Mouse (Mus musculus): ENCODE measurements around the gene Fn1. TPM values are rescaled to one million over a fixed set of nuclear protein-coding genes. Genes with fewer than 3 reads are reported as not detected.

Fn1 gene
- polyA plus RNA-seq, 2 experiments, result 78.8 to 99.5 TPM

DNA sequence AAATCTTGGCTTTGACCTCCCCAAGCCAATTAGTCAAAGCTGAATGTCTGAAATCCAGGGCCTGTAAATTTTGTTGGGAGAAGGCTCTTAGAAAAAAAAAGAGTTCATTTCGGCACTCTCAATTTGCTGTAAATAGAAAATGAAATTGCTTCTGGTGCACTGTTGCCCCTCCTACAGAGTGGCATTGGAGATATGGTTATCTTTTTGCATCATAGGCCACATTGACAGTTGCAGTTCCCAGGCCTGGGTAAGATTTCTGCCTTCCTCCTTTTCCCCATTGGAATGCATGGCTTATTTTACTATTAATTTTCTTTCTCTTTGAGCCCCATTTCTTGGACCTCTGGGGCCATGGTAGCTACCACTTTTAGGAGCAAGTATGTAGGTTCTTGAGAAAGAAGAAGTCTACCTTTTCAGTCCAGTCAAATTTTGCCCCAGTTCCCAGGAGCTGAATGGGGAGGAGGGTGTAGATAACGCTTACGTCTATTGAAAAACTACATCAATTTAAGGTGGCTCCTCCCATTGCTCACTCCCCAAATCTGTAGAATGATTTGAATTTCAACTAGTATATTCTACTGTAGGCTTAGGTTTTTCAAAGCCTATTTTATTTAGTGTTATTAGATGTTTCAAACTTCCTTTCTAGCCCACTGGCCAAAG lies 35.4 kb upstream of the Fn1 start:
- Histone ChIP-seq H3K9ac (replicated peaks) (no peak overlapping the region), H3K4me3 (ENCODE audit: insufficient read depth in 1 of 2, low read depth in 2 of 2, low read length in 2 of 2) (no peak overlapping the region), H3K4me2 (ENCODE audit: low read depth) (peak overlapping the region; percentile 37), H3K27me3 (ENCODE audit: control insufficient read depth, insufficient read depth, low read length) (no peaks in the 10 kb centered on the region), H3K36me3 (replicated peaks; ENCODE audit: control insufficient read depth, insufficient read depth, low read depth) (no peaks in the 10 kb centered on the region), H3K4me1 (replicated peaks; ENCODE audit: control insufficient read depth in 2 of 2, insufficient read depth in 2 of 2, low read length in 1 of 2) (peaks cover 16 to 22% of the 10 kb centered on the region in 2 experiments; a peak in 3 of 4 replicates), H3K9me3 (ENCODE audit: control insufficient read depth, low read length) (no peaks in the 10 kb centered on the region), H3K27ac (no peak overlapping the region)
- DNase-seq (ENCODE audit: low read depth in 3 of 3, low spot score in 3 of 3), result no peak
- TF ChIP-seq CTCF (IDR thresholded peaks at IDR 0.05; ENCODE audit: low read depth) (no peak), EP300 (IDR thresholded peaks at IDR 0.05; ENCODE audit: low read depth) (peak; percentile 76)
- peak; percentile 77 for ATAC-seq (ENCODE audit: insufficient read depth)
- 30% methylated on average over 3 of the region's 3 CpGs for WGBS (ENCODE audit: insufficient replicate concordance)

- no peaks in the 10 kb centered on the region for H3K9me3 ChIP-seq (ENCODE audit: control insufficient read depth, low read length)
- H3K27me3 ChIP-seq (ENCODE audit: control insufficient read depth, insufficient read depth, low read length), result no peaks in the 10 kb centered on the region
- no peak overlapping the region for H3K4me2 ChIP-seq (ENCODE audit: low read depth)
- H3K36me3 ChIP-seq (replicated peaks; ENCODE audit: control insufficient read depth, insufficient read depth, low read depth), result no peaks in the 10 kb centered on the region
- H3K4me3 ChIP-seq (ENCODE audit: insufficient read depth in 1 of 2, low read depth in 2 of 2, low read length in 2 of 2), result no peak overlapping the region
- no peak overlapping the region for H3K27ac ChIP-seq
- no peak for TF ChIP-seq EP300 (IDR thresholded peaks at IDR 0.05; ENCODE audit: low read depth)
- no peak for TF ChIP-seq CTCF (IDR thresholded peaks at IDR 0.05; ENCODE audit: low read depth)
- DNase-seq (ENCODE audit: low read depth in 3 of 3, low spot score in 3 of 3) (no peak), ATAC-seq (ENCODE audit: insufficient read depth) (no peak)
- no peak overlapping the region for H3K9ac ChIP-seq (replicated peaks)
- WGBS (ENCODE audit: insufficient replicate concordance), result 68% methylated on average over 5 of the region's 5 CpGs
- peaks cover 18 to 23% of the 10 kb centered on the region in 2 experiments; a peak in 3 of 4 replicates for H3K4me1 ChIP-seq (replicated peaks; ENCODE audit: control insufficient read depth in 2 of 2, insufficient read depth in 2 of 2, low read length in 1 of 2)
Observed at GRCm38 (mm10) chr1:71686791-71687190, 33.8 kb upstream of the Fn1 start.

GRCm38 (mm10) chr1:71683736-71684135 lies 30.7 kb upstream of the Fn1 start:
- H3K9ac ChIP-seq (replicated peaks), result no peak overlapping the region
- H3K9me3 ChIP-seq (ENCODE audit: control insufficient read depth, low read length), result no peaks in the 10 kb centered on the region
- no peak overlapping the region for H3K4me2 ChIP-seq (ENCODE audit: low read depth)
- peaks cover 20 to 29% of the 10 kb centered on the region in 2 experiments; a peak in 3 of 4 replicates for H3K4me1 ChIP-seq (replicated peaks; ENCODE audit: control insufficient read depth in 2 of 2, insufficient read depth in 2 of 2, low read length in 1 of 2)
- no peak for DNase-seq (ENCODE audit: low read depth in 3 of 3, low spot score in 3 of 3)
- no peak overlapping the region for H3K27ac ChIP-seq
- TF ChIP-seq EP300 (IDR thresholded peaks at IDR 0.05; ENCODE audit: low read depth) (no peak), CTCF (IDR thresholded peaks at IDR 0.05; ENCODE audit: low read depth) (no peak)
- ATAC-seq (ENCODE audit: insufficient read depth), result no peak
- WGBS (ENCODE audit: insufficient replicate concordance), result 31% methylated on average over 6 of the region's 6 CpGs
- H3K4me3 ChIP-seq (ENCODE audit: insufficient read depth in 1 of 2, low read depth in 2 of 2, low read length in 2 of 2), result no peak overlapping the region
- no peaks in the 10 kb centered on the region for H3K36me3 ChIP-seq (replicated peaks; ENCODE audit: control insufficient read depth, insufficient read depth, low read depth)
- no peaks in the 10 kb centered on the region for H3K27me3 ChIP-seq (ENCODE audit: control insufficient read depth, insufficient read depth, low read length)

GRCm38 (mm10) chr1:71682194-71682715 lies 29.3 kb upstream of the Fn1 start:
- Histone ChIP-seq H3K27me3 (ENCODE audit: control insufficient read depth, insufficient read depth, low read length) (no peaks in the 10 kb centered on the region), H3K27ac (no peak overlapping the region), H3K4me2 (ENCODE audit: low read depth) (no peak overlapping the region), H3K9ac (replicated peaks) (no peak overlapping the region), H3K9me3 (ENCODE audit: control insufficient read depth, low read length) (no peaks in the 10 kb centered on the region), H3K36me3 (replicated peaks; ENCODE audit: control insufficient read depth, insufficient read depth, low read depth) (no peaks in the 10 kb centered on the region), H3K4me1 (replicated peaks; ENCODE audit: control insufficient read depth in 2 of 2, insufficient read depth in 2 of 2, low read length in 1 of 2) (peaks cover 10 to 17% of the 10 kb centered on the region in 2 experiments; a peak in 3 of 4 replicates), H3K4me3 (ENCODE audit: insufficient read depth in 1 of 2, low read depth in 2 of 2, low read length in 2 of 2) (no peak overlapping the region)
- no peak for ATAC-seq (ENCODE audit: insufficient read depth)
- WGBS (ENCODE audit: insufficient replicate concordance), result 53% methylated on average over 5 of the region's 5 CpGs
- DNase-seq (ENCODE audit: low read depth in 3 of 3, low spot score in 3 of 3), result no peak
- TF ChIP-seq EP300 (IDR thresholded peaks at IDR 0.05; ENCODE audit: low read depth) (no peak), CTCF (IDR thresholded peaks at IDR 0.05; ENCODE audit: low read depth) (no peak)

- Histone ChIP-seq H3K9me3 (ENCODE audit: control insufficient read depth, low read length) (no peaks in the 10 kb centered on the region), H3K4me3 (ENCODE audit: insufficient read depth in 1 of 2, low read depth in 2 of 2, low read length in 2 of 2) (no peak overlapping the region), H3K4me1 (replicated peaks; ENCODE audit: control insufficient read depth in 2 of 2, insufficient read depth in 2 of 2, low read length in 1 of 2) (peaks cover 6 to 14% of the 10 kb centered on the region in 2 experiments; a peak in 3 of 4 replicates), H3K27me3 (ENCODE audit: control insufficient read depth, insufficient read depth, low read length) (no peaks in the 10 kb centered on the region), H3K9ac (replicated peaks) (no peak overlapping the region), H3K4me2 (ENCODE audit: low read depth) (no peak overlapping the region), H3K27ac (no peak overlapping the region), H3K36me3 (replicated peaks; ENCODE audit: control insufficient read depth, insufficient read depth, low read depth) (no peaks in the 10 kb centered on the region)
- DNase-seq (ENCODE audit: low read depth in 3 of 3, low spot score in 3 of 3) (no peak), ATAC-seq (ENCODE audit: insufficient read depth) (peak; percentile 80)
- TF ChIP-seq EP300 (IDR thresholded peaks at IDR 0.05; ENCODE audit: low read depth), result peak; percentile 34
- TF ChIP-seq CTCF (IDR thresholded peaks at IDR 0.05; ENCODE audit: low read depth), result no peak
- 10% methylated on average over 2 of the region's 2 CpGs for WGBS (ENCODE audit: insufficient replicate concordance)
Observed at GRCm38 (mm10) chr1:71681306-71681705, 28.3 kb upstream of the Fn1 start.
